Comparison of ENCODE assay signal across 8 mouse cellular contexts in genomic region chr3:130729472-130730188, GRCm38 (mm10). TPM values are rescaled to one million over a fixed set of nuclear protein-coding genes. Genes with fewer than 3 reads are reported as not detected.
DNase-seq lines count a peak whose midpoint lies in the region; ATAC-seq and TF ChIP-seq lines count a peak whose summit lies in the region.

No protein-coding gene starts in this region.

- H3K4me2 ChIP-seq in heart, postnatal 0 days (ENCODE audit: low read depth, low read length), result peak overlapping the region; percentile 77

- TF ChIP-seq RAD21 in MEL (IDR thresholded peaks at IDR 0.05; ENCODE audit: low read depth, low read length), result no peak

- peak overlapping the region; percentile 79 for H3K27ac ChIP-seq in MEL (ENCODE audit: control insufficient read depth, low read depth, low read length)
- peak overlapping the region; percentile 86 for H3K27ac ChIP-seq in heart, postnatal 0 days (ENCODE audit: low read depth)

- peaks cover 0 to 15% of the 10 kb centered on the region in 2 experiments; a peak in 2 of 4 replicates for H3K4me1 ChIP-seq in MEL (ENCODE audit: control insufficient read depth in 1 of 2, insufficient read depth in 2 of 2, low read length in 2 of 2)
- H3K4me1 ChIP-seq in heart, postnatal 0 days (ENCODE audit: control insufficient read depth, insufficient read depth), result peaks cover 7% of the 10 kb centered on the region

- peak; percentile 68 for ATAC-seq in heart, postnatal 0 days (ENCODE audit: insufficient read depth, low read depth)

- WGBS in heart, postnatal 0 days, result under 1% methylated on average over 58 of the region's 58 CpGs

- H3K27me3 ChIP-seq in MEL (ENCODE audit: control insufficient read depth in 1 of 2, insufficient read depth in 2 of 2, low read length in 2 of 2), result no peaks in the 10 kb centered on the region
- H3K27me3 ChIP-seq in heart, postnatal 0 days (ENCODE audit: control insufficient read depth, insufficient read depth, low read length), result no peaks in the 10 kb centered on the region

- H3K79me2 ChIP-seq in MEL (ENCODE audit: control insufficient read depth, insufficient read depth, low read length, poor library complexity), result peaks cover 19% of the 10 kb centered on the region

- no peak for TF ChIP-seq POLR2A in MEL (IDR thresholded peaks at IDR 0.05; ENCODE audit: control insufficient read depth in 1 of 2, insufficient read depth in 1 of 2, low read depth in 1 of 2, low read length in 2 of 2, poor library complexity in 1 of 2)

- H3K36me3 ChIP-seq in MEL (ENCODE audit: control insufficient read depth in 1 of 2, insufficient read depth in 2 of 2, low read length in 2 of 2), result peaks cover 18% of the 10 kb centered on the region in 2 experiments
- peaks cover 36% of the 10 kb centered on the region for H3K36me3 ChIP-seq in heart, postnatal 0 days (replicated peaks; ENCODE audit: control insufficient read depth, insufficient read depth, low read length)

- no peak for TF ChIP-seq EP300 in MEL (IDR thresholded peaks at IDR 0.05; ENCODE audit: low read depth in 1 of 2, low read length in 2 of 2)
- no peak for TF ChIP-seq EP300 in heart, postnatal 0 days (IDR thresholded peaks at IDR 0.05; ENCODE audit: low read depth)

- peak; percentile 27 to 31 for DNase-seq in adrenal gland, adult 18-20 months (ENCODE audit: low spot score in 2 of 2)
- DNase-seq in adrenal gland, adult 8-10 months, result no peak
- peak; percentile 72 for DNase-seq in MEL (ENCODE audit: low read depth, low spot score)
- peak; percentile 60 for DNase-seq in embryo, embryonic 11 days
- peak; percentile 76 for DNase-seq in heart, postnatal 0 days (ENCODE audit: low spot score)
- DNase-seq in layer of hippocampus, adult 18-20 months (ENCODE audit: low spot score in 2 of 2), result peak; percentile 3 to 34
- peak; percentile 27 for DNase-seq in lung, postnatal 14 days
- DNase-seq in retina, postnatal 1 day, result peak; percentile 68

- H3K9ac ChIP-seq in MEL (ENCODE audit: control insufficient read depth, low read depth, low read length, poor library complexity, severe bottlenecking), result peak overlapping the region; percentile 96
- H3K9ac ChIP-seq in heart, postnatal 0 days (replicated peaks; ENCODE audit: low read depth, low read length), result peak overlapping the region; percentile 89

- peak in 1 of 3 experiments; percentile 6; a peak in 1 of 6 replicates for TF ChIP-seq CTCF in MEL (IDR thresholded peaks at IDR 0.05 in 2 of 3, conservative IDR thresholded peaks at IDR 0.05 in 1 of 3; ENCODE audit: control insufficient read depth in 1 of 3, insufficient read depth in 1 of 3, low read depth in 2 of 3, low read length in 3 of 3, poor library complexity in 1 of 3, severe bottlenecking in 1 of 3)
- TF ChIP-seq CTCF in heart, postnatal 0 days (IDR thresholded peaks at IDR 0.05; ENCODE audit: low read depth), result no peak

- no peaks in the 10 kb centered on the region for H3K9me3 ChIP-seq in MEL (replicated peaks; ENCODE audit: insufficient read depth, low read length)
- H3K9me3 ChIP-seq in heart, postnatal 0 days (replicated peaks; ENCODE audit: control insufficient read depth, low read length), result no peaks in the 10 kb centered on the region

- H3K4me3 ChIP-seq in MEL (ENCODE audit: control insufficient read depth in 1 of 2, insufficient read depth in 1 of 2, low read depth in 2 of 2, low read length in 2 of 2), result peak overlapping the region; percentile 58 to 93
- H3K4me3 ChIP-seq in heart, postnatal 0 days (ENCODE audit: low read depth, low read length), result peak overlapping the region; percentile 68

TF ChIP-seq in MEL, 35 proteins besides CTCF, POLR2A, EP300 and RAD21:
- no peak for TF ChIP-seq GABPA (IDR thresholded peaks at IDR 0.05; ENCODE audit: low read depth, low read length)
- TF ChIP-seq MYC (IDR thresholded peaks at IDR 0.05; ENCODE audit: low read depth, low read length), result no peak
- 0 out of 2 replicates have a peak, but pooled peaks have one; percentile 4 for TF ChIP-seq ELF1 (IDR thresholded peaks at IDR 0.05; ENCODE audit: low read depth, low read length)
- TF ChIP-seq E2F4 (IDR thresholded peaks at IDR 0.05; ENCODE audit: borderline replicate concordance, low read depth, low read length), result no peak
- TF ChIP-seq MEF2A (IDR thresholded peaks at IDR 0.05; ENCODE audit: extremely low read depth, insufficient replicate concordance, low read depth, low read length, poor library complexity, severe bottlenecking), result no peak
- peak; percentile 87; the same call in 1 of the 2 replicates for TF ChIP-seq CHD1 (IDR thresholded peaks at IDR 0.05; ENCODE audit: low read depth, low read length)
- no peak for TF ChIP-seq SMC3 (IDR thresholded peaks at IDR 0.05; ENCODE audit: low read depth, low read length)

RNA-seq across cellular contexts. Expression of gene Rpl34, which starts 0.6 kb away (rescaled TPM):
- total RNA-seq in adrenal gland, adult 18-20 months (2021), result 100 to 1,000 TPM; 642 to 733 TPM
- 100 to 1,000 TPM; 681 to 726 (median 704) TPM for total RNA-seq in adrenal gland, adult 8-10 months (2022)
- 1,619 and 1,639 TPM in 2 replicates for total RNA-seq in MEL (2012; rRNA removed)
- polyA plus RNA-seq in MEL (2012; ENCODE audit: insufficient read depth in 1 of 2, insufficient read length in 2 of 2, low read depth in 1 of 2, low replicate concordance in 2 of 2, missing spikeins in 1 of 2), result 100 to 1,000 TPM; 451 to 895 TPM
- total RNA-seq in heart, postnatal 0 days (2014; rRNA removed; ENCODE audit: low replicate concordance), result 851 and 970 TPM in 2 replicates
- 470 and 488 TPM in 2 replicates for polyA plus RNA-seq in heart, postnatal 0 days (2015; fragmentation: Nextera tagmentation; extraction: Ambion mirVana)
- 100 to 1,000 TPM; 350 to 366 TPM for total RNA-seq in layer of hippocampus, adult 18-20 months (2021)

RNA-seq across cellular contexts. Expression of gene Ostc, which starts 20.4 kb away (rescaled TPM):
- 10 to 100 TPM; 82.5 to 89.6 TPM for total RNA-seq in adrenal gland, adult 18-20 months (2021)
- total RNA-seq in adrenal gland, adult 8-10 months (2022), result 100 to 1,000 TPM; 102 to 120 (median 116) TPM
- total RNA-seq in MEL (2012; rRNA removed), result 185 and 196 TPM in 2 replicates
- 100 to 1,000 TPM in 1 of 2 experiments, not detected in 1; 199 TPM for polyA plus RNA-seq in MEL (2012; ENCODE audit: insufficient read depth in 1 of 2, insufficient read length in 2 of 2, low read depth in 1 of 2, low replicate concordance in 2 of 2, missing spikeins in 1 of 2)
- total RNA-seq in heart, postnatal 0 days (2014; rRNA removed; ENCODE audit: low replicate concordance), result 101 and 150 TPM in 2 replicates
- polyA plus RNA-seq in heart, postnatal 0 days (2015; fragmentation: Nextera tagmentation; extraction: Ambion mirVana), result 152 and 167 TPM in 2 replicates
- 10 to 100 TPM; 56.3 to 61.5 TPM for total RNA-seq in layer of hippocampus, adult 18-20 months (2021)
